Mouse (Mus musculus): ENCODE measurements around the gene Prom1.

DNA sequence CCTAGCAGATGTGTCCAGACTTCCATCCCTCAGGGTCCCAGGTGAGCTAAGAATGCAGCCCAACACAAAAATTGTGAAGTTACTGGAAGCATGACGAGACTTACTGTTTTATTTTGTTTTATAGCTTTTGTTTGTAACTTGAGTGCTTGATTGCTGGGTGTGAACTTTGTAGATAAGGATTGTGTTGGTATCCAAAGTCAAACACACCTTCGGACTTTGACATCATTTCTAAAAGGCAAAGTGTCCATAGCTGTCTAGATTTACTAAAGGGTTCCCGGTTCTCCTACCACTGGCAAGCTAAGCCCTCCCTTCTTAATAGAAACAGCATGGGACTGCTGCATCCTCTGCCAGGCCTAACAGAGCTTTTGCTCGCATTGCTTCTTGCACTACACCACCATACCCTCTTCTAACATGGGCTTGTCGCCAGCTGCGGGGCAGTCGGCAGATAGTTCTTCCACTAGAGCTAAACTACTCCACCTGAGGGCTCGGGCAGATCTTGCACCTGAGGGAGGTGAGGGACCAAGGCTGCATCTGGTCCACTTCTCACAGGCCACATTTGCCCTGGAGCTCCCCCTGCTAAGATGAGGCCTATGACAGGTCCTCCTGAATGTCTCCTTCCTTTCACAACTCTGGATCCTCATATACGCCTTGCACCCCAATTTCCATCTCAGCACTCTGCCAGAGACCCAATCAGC lies 103.4 kb downstream of the Prom1 start:
- TF ChIP-seq CTCF (IDR thresholded peaks at IDR 0.05 in 2 of 3, conservative IDR thresholded peaks at IDR 0.05 in 1 of 3; ENCODE audit: control insufficient read depth in 1 of 3, insufficient read depth in 1 of 3, low read depth in 2 of 3, low read length in 3 of 3, poor library complexity in 1 of 3, severe bottlenecking in 1 of 3) (no peak), MAX (IDR thresholded peaks at IDR 0.05; ENCODE audit: low read length) (no peak), GATA1 (IDR thresholded peaks at IDR 0.05; ENCODE audit: low read depth, low read length) (no peak), CHD2 (IDR thresholded peaks at IDR 0.05; ENCODE audit: low read length) (no peak), ZMIZ1 (IDR thresholded peaks at IDR 0.05; ENCODE audit: low read depth, low read length) (no peak), POLR2AphosphoS5 (IDR thresholded peaks at IDR 0.05; ENCODE audit: borderline replicate concordance, low read depth, low read length) (no peak), SMC3 (IDR thresholded peaks at IDR 0.05; ENCODE audit: low read depth, low read length) (no peak), MAFK (IDR thresholded peaks at IDR 0.05; ENCODE audit: borderline replicate concordance, low read depth, low read length) (no peak), RAD21 (IDR thresholded peaks at IDR 0.05; ENCODE audit: low read depth, low read length) (no peak), GABPA (IDR thresholded peaks at IDR 0.05; ENCODE audit: low read depth, low read length) (no peak), POLR2A (IDR thresholded peaks at IDR 0.05; ENCODE audit: control insufficient read depth in 1 of 2, insufficient read depth in 1 of 2, low read depth in 1 of 2, low read length in 2 of 2, poor library complexity in 1 of 2) (no peak), ZC3H11A (IDR thresholded peaks at IDR 0.05; ENCODE audit: low read depth, low read length) (no peak), SIN3A (IDR thresholded peaks at IDR 0.05; ENCODE audit: low read length) (no peak), ETS1 (IDR thresholded peaks at IDR 0.05; ENCODE audit: low read depth, low read length) (no peak)
